Mouse (Mus musculus) hindbrain, postnatal 0 days (tissue): Measurements from ENCODE around the gene Tbc1d5. TPM values are rescaled to one million over a fixed set of nuclear protein-coding genes. Genes with fewer than 3 reads are reported as not detected.

Experiments used
- ATAC-seq: fragments of 200-750 bp; cut with Nextera tagmentation; 2 replicates; pipeline ENCODE4 v1.8.0; 2017; ENCODE audit warnings: mild to moderate bottlenecking, moderate TSS enrichment, moderate library complexity
- DNase-seq: peaks from one replicate; pipeline ENCODE4 v3.0.0-alpha.2; 2015; ENCODE audit warnings: low spot score
- H3K27ac ChIP-seq: fragments of 300-500 bp; sonication (generic); 2 replicates; pipeline ENCODE4 v1.5.1; 2014; ENCODE audit warnings: mild to moderate bottlenecking
- H3K27me3 ChIP-seq: fragments of 300-500 bp; sonication (generic); 2 replicates; pipeline ENCODE4 v1.6.1; 2014; ENCODE audit warnings: low read length, mixed read lengths; ENCODE audit not compliant: insufficient read depth
- H3K36me3 ChIP-seq: fragments of 300-500 bp; sonication (generic); 2 replicates; pipeline ENCODE4 v1.6.1; 2014; ENCODE audit warnings: low read length, mixed read lengths; ENCODE audit not compliant: insufficient read depth
- H3K4me1 ChIP-seq: fragments of 300-500 bp; sonication (generic); 2 replicates; pipeline ENCODE4 v1.6.1; 2014; ENCODE audit warnings: antibody characterized with exemption, low read length, mixed read lengths; ENCODE audit not compliant: insufficient read depth
- H3K4me2 ChIP-seq: fragments of 300-500 bp; sonication (generic); 2 replicates; pipeline ENCODE4 v1.6.1; 2014; ENCODE audit warnings: low read depth, mild to moderate bottlenecking, low read length, moderate library complexity, mixed read lengths
- H3K4me3 ChIP-seq: fragments of 300-500 bp; sonication (generic); 2 replicates; pipeline ENCODE4 v1.5.1; 2014; ENCODE audit warnings: low read length
- H3K9ac ChIP-seq: fragments of 300-500 bp; sonication (generic); replicated peaks from 2 replicates; pipeline ENCODE4 v1.6.1; 2014; ENCODE audit warnings: mild to moderate bottlenecking, low read length, moderate library complexity, mixed read lengths
- H3K9me3 ChIP-seq: fragments of 300-500 bp; sonication (generic); 2 replicates; pipeline ENCODE4 v1.6.1; 2016; ENCODE audit warnings: low read length, mixed read lengths
- CTCF ChIP-seq: IDR thresholded peaks from 2 replicates; pipeline ENCODE4 v1.5.1; 2016; ENCODE audit warnings: antibody characterized with exemption, control low read depth, low read depth
- WGBS: fragments of 180-500 bp; shearing (Covaris S2); extraction: QIAGEN DNeasy Blood & Tissue Kit; methylation state at CpG from one replicate; pipeline ENCODE4 v1.1.7; 2014; 5-methylcytosine and 5-hydroxymethylcytosine counted together
- polyA plus RNA-seq: library from polyadenylated mRNA; unstranded; fragments of >200 nt; fragmentation: Nextera tagmentation; extraction: Ambion mirVana; gene quantifications from 2 replicates; pipeline ENCODE4 v1.2.1, GENCODE M21; 2015
- total RNA-seq: library from RNA; depleted of rRNA; stranded (reverse); fragments of >200 nt; gene quantifications from 2 replicates; pipeline ENCODE4 v1.2.3, GENCODE M21; 2014

The Tbc1d5 gene
- total and polyA plus RNA-seq, 2 experiments from 2014 or later, result 6.3 to 16.4 TPM

GRCm38 (mm10) chr17:50867297-50867696 lies 311.9 kb downstream of the Tbc1d5 start:
- DNase-seq (no peak), ATAC-seq (no peak)
- Histone ChIP-seq H3K4me3 (no peak overlapping the region), H3K4me1 (no peaks in the 10 kb centered on the region), H3K27ac (no peak overlapping the region), H3K9me3 (no peaks in the 10 kb centered on the region), H3K9ac (no peak overlapping the region), H3K4me2 (no peak overlapping the region), H3K27me3 (no peaks in the 10 kb centered on the region), H3K36me3 (no peaks in the 10 kb centered on the region)
- no peak for TF ChIP-seq CTCF
- WGBS, result 95% methylated on average over 3 of the region's 3 CpGs

- no peak for ATAC-seq
- H3K9me3 ChIP-seq, result no peaks in the 10 kb centered on the region
- no peak overlapping the region for H3K9ac ChIP-seq
- H3K27me3 ChIP-seq, result no peaks in the 10 kb centered on the region
- H3K4me2 ChIP-seq, result no peak overlapping the region
- 92% methylated on average over 1 of the region's 1 CpGs for WGBS
- no peaks in the 10 kb centered on the region for H3K4me1 ChIP-seq
- no peak for TF ChIP-seq CTCF
- H3K27ac ChIP-seq, result no peak overlapping the region
- no peaks in the 10 kb centered on the region for H3K36me3 ChIP-seq
- no peak for DNase-seq
- H3K4me3 ChIP-seq, result no peak overlapping the region
Measured at GRCm38 (mm10) chr17:50864781-50865180, 314.4 kb downstream of the Tbc1d5 start.

GRCm38 (mm10) chr17:50853220-50853619 lies 325.9 kb downstream of the Tbc1d5 start:
- Histone ChIP-seq H3K4me3 (no peak overlapping the region), H3K27me3 (no peaks in the 10 kb centered on the region), H3K4me1 (no peaks in the 10 kb centered on the region), H3K9ac (no peak overlapping the region), H3K9me3 (no peaks in the 10 kb centered on the region), H3K36me3 (no peaks in the 10 kb centered on the region), H3K27ac (no peak overlapping the region), H3K4me2 (no peak overlapping the region)
- WGBS, result 25% methylated on average over 3 of the region's 3 CpGs
- no peak for TF ChIP-seq CTCF
- no peak for DNase-seq
- ATAC-seq, result no peak

DNA sequence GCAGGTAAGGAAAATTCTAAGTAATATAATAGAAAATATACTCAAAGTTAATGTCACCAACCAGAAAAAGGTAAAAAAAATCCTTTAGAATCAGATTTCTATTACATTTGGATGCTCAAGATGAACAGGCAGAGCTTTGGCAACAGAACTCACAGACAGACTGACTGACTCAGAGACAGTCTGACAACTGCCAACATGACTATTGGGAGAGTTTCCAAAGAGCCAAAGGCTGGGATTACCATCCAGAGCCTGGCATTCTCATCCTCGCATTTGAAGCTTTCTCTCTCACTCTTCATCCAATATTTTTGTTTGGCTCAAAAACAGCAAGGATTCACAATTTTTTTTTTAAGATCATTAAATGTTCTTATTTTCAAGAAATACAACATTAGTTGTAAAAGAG lies 327.8 kb downstream of the Tbc1d5 start:
- 66% methylated on average over 1 of the region's 1 CpGs for WGBS
- no peak overlapping the region for H3K4me3 ChIP-seq
- H3K4me2 ChIP-seq, result no peak overlapping the region
- DNase-seq (no peak), ATAC-seq (no peak)
- no peaks in the 10 kb centered on the region for H3K36me3 ChIP-seq
- H3K27ac ChIP-seq, result no peak overlapping the region
- H3K9me3 ChIP-seq, result no peaks in the 10 kb centered on the region
- H3K9ac ChIP-seq, result no peak overlapping the region
- H3K27me3 ChIP-seq, result no peaks in the 10 kb centered on the region
- no peak for TF ChIP-seq CTCF
- no peaks in the 10 kb centered on the region for H3K4me1 ChIP-seq

- Histone ChIP-seq H3K36me3 (no peaks in the 10 kb centered on the region), H3K9me3 (no peaks in the 10 kb centered on the region), H3K27me3 (no peaks in the 10 kb centered on the region), H3K4me3 (no peak overlapping the region), H3K27ac (no peak overlapping the region), H3K4me1 (no peaks in the 10 kb centered on the region), H3K9ac (no peak overlapping the region), H3K4me2 (no peak overlapping the region)
- 62% methylated on average over 1 of the region's 1 CpGs for WGBS
- ATAC-seq (no peak), DNase-seq (peak; percentile 50)
- peak; percentile 79 for TF ChIP-seq CTCF
Measured at GRCm38 (mm10) chr17:50814089-50814488, 365.1 kb downstream of the Tbc1d5 start.

- Histone ChIP-seq H3K4me2 (no peak overlapping the region), H3K36me3 (no peaks in the 10 kb centered on the region), H3K4me3 (no peak overlapping the region), H3K27me3 (no peaks in the 10 kb centered on the region), H3K9ac (no peak overlapping the region), H3K9me3 (no peaks in the 10 kb centered on the region), H3K4me1 (no peaks in the 10 kb centered on the region), H3K27ac (no peak overlapping the region)
- 91% methylated on average over 6 of the region's 6 CpGs for WGBS
- DNase-seq, result no peak
- TF ChIP-seq CTCF, result no peak
- no peak for ATAC-seq
Measured at GRCm38 (mm10) chr17:50813580-50813979, 365.6 kb downstream of the Tbc1d5 start.

DNA sequence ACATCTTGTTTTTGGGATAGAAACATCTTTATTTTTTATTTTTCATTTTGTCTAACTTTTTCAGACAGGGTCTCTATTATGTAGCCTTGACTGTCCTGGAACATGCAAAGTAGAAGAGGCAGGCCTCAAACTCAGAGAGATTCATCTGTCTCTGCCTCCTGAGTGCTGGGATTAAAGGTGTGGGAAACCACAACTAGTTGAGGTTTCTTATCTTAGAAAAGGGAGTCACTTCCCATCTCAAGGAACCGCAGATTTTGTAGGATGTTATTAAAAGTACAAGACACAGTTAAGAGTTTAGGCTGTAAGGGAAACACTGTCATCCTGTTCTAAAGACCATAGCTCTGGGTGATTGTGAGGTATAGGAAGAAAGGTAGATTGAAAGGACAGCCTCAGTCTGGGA lies 373.5 kb downstream of the Tbc1d5 start:
- 98% methylated on average over 1 of the region's 1 CpGs for WGBS
- no peak for TF ChIP-seq CTCF
- H3K9me3 ChIP-seq, result no peaks in the 10 kb centered on the region
- no peak overlapping the region for H3K9ac ChIP-seq
- H3K27ac ChIP-seq, result no peak overlapping the region
- DNase-seq (no peak), ATAC-seq (no peak)
- no peaks in the 10 kb centered on the region for H3K27me3 ChIP-seq
- no peak overlapping the region for H3K4me3 ChIP-seq
- H3K4me2 ChIP-seq, result no peak overlapping the region
- no peaks in the 10 kb centered on the region for H3K4me1 ChIP-seq
- no peaks in the 10 kb centered on the region for H3K36me3 ChIP-seq

GRCm38 (mm10) chr17:50803234-50803633 lies 375.9 kb downstream of the Tbc1d5 start:
- no peak overlapping the region for H3K27ac ChIP-seq
- 30% methylated on average over 6 of the region's 6 CpGs for WGBS
- no peak overlapping the region for H3K9ac ChIP-seq
- no peak overlapping the region for H3K4me2 ChIP-seq
- no peaks in the 10 kb centered on the region for H3K4me1 ChIP-seq
- no peaks in the 10 kb centered on the region for H3K9me3 ChIP-seq
- H3K4me3 ChIP-seq, result no peak overlapping the region
- no peak for TF ChIP-seq CTCF
- H3K27me3 ChIP-seq, result no peaks in the 10 kb centered on the region
- DNase-seq (peak; percentile 27), ATAC-seq (no peak)
- no peaks in the 10 kb centered on the region for H3K36me3 ChIP-seq
